Mouse (Mus musculus): ENCODE results near the gene Ermard. TPM values are rescaled to one million over a fixed set of nuclear protein-coding genes. Genes with fewer than 3 reads are reported as not detected.
A peak's percentile ranks its signal among the peaks of the same experiment; 100 is the strongest.

Gene Ermard
- polyA plus RNA-seq, 1 experiment from 2014 or later, result 91.4 TPM

DNA sequence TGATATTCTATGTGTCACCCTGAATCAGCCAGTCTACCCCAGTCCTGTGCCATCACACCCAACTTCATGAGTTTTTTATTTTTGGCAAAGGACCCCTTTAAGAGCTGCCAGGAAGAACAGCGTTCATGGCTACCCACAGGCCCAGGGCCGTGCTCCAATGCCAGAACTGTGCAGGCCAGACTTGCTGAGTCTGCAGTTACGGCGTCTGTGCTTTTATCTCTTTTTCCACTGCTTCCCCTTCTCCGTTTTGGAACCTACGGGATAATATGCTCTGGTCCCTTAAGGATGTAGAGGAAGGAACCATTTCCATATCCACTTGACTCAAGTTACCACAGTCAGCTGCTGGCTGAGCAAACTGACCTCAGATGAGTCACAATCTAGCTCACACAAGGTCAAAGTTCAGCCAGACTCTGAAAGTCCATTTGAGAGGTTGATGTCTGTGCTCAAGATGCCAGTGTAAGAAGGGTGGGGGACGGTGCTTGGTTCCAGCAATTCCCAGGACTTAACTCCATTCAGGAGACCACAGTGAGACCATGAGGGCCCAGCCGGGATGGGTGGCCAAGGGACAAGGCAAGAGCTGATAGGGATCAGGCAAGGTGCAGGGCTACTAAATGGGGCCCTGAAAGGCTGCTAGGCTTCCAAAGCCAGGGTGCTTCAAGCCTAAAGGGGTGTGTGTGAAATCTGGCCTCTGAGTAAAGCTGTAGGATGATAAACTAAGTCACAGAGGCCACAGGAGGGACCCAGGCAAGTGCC, 27.2 kb downstream of the Ermard start:
- H3K4me2 ChIP-seq (replicated peaks), result no peak overlapping the region
- peaks cover 8% of the 10 kb centered on the region for H3K4me1 ChIP-seq
- no peaks in the 10 kb centered on the region for H3K27me3 ChIP-seq
- ATAC-seq (ENCODE audit: low FRiP score, low read depth), result no peak
- no peak overlapping the region for H3K4me3 ChIP-seq
- WGBS, result 55% methylated on average over 8 of the region's 8 CpGs
- H3K9me3 ChIP-seq, result no peaks in the 10 kb centered on the region
- peaks cover 5% of the 10 kb centered on the region; the same call in 1 of the 2 replicates for H3K36me3 ChIP-seq
- H3K27ac ChIP-seq, result no peak overlapping the region
- H3K9ac ChIP-seq, result no peak overlapping the region

DNA sequence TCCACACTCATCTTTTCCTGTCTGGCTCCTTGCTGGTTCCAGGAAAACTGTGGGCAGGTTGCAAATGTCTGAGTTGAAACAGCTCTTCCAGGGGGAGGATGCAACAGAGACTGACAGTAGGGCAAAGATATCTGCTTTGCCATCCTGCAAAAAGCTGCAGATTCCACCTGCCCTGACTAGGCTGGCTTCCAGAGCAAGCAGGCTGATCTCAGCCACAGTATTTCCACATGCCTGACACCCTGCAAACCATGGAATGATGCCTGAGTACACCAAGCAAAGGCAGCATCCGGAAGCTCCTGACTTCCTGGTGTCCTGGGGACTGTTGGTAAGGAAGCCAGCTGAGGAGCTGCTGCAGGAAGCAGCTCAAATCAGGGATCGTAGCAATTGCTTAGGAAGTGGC, 28.1 kb downstream of the Ermard start:
- no peak for ATAC-seq (ENCODE audit: low FRiP score, low read depth)
- no peaks in the 10 kb centered on the region for H3K27me3 ChIP-seq
- WGBS, result 43% methylated on average over 2 of the region's 2 CpGs

DNA sequence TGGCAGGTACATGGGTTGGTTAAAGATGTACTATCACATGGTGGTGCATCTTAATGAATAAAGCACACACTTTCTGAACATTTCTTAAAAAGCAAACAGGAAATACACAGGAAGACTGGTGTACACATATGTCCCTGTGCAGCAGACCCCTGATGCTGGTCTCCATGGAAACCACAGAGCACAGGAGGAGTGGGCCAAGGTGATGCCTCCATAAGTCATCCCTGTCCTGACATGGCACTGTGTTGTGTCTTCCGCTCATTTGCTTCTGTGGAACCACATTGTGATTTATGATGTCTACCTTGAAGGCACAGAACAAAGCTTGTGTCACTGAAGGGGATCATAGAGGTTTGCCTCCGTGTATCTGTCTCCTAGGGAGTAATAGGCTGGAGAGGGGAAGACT, 31.2 kb downstream of the Ermard start:
- Histone ChIP-seq H3K9me3 (no peaks in the 10 kb centered on the region), H3K9ac (no peak overlapping the region), H3K4me3 (no peak overlapping the region), H3K36me3 (no peaks in the 10 kb centered on the region), H3K4me2 (replicated peaks) (no peak overlapping the region), H3K27ac (no peak overlapping the region), H3K27me3 (no peaks in the 10 kb centered on the region), H3K4me1 (no peaks in the 10 kb centered on the region)
- 77% methylated on average over 2 of the region's 2 CpGs for WGBS
- ATAC-seq (ENCODE audit: low FRiP score, low read depth), result no peak

More for the DNA sequence above, 28.1 kb downstream of the Ermard start:
- H3K4me2 ChIP-seq (replicated peaks), result no peak overlapping the region
- peaks cover 8% of the 10 kb centered on the region for H3K4me1 ChIP-seq
- H3K36me3 ChIP-seq, result no peaks in the 10 kb centered on the region
- no peak overlapping the region for H3K9ac ChIP-seq
- no peaks in the 10 kb centered on the region for H3K9me3 ChIP-seq
- no peak overlapping the region for H3K27ac ChIP-seq
- no peak overlapping the region for H3K4me3 ChIP-seq

DNA sequence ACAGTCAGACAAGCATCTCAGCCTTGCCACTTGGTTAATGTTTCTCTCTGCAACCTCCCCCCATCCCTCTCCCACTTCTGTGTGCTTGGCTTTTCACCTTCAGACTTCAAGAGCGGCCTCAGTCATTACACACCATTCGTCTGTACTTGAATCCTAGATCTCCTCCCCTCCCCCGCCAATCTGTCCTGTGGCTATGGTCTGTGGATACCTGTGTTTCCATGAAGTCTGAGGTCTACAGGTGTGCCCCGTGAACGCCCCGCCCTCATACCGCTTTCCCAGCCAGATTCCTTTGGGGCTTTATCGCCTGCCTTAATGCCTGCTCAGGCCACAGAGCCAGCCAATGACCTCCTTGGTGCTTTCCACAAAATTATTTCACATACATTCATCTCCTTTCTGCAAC, 34.0 kb downstream of the Ermard start:
- no peaks in the 10 kb centered on the region for H3K27me3 ChIP-seq
- WGBS, result 79% methylated on average over 8 of the region's 8 CpGs
- no peaks in the 10 kb centered on the region for H3K4me1 ChIP-seq
- H3K9me3 ChIP-seq, result no peaks in the 10 kb centered on the region
- no peak overlapping the region for H3K27ac ChIP-seq
- H3K9ac ChIP-seq, result no peak overlapping the region
- H3K4me3 ChIP-seq, result no peak overlapping the region
- H3K4me2 ChIP-seq (replicated peaks), result no peak overlapping the region
- ATAC-seq (ENCODE audit: low FRiP score, low read depth), result no peak
- H3K36me3 ChIP-seq, result no peaks in the 10 kb centered on the region

DNA sequence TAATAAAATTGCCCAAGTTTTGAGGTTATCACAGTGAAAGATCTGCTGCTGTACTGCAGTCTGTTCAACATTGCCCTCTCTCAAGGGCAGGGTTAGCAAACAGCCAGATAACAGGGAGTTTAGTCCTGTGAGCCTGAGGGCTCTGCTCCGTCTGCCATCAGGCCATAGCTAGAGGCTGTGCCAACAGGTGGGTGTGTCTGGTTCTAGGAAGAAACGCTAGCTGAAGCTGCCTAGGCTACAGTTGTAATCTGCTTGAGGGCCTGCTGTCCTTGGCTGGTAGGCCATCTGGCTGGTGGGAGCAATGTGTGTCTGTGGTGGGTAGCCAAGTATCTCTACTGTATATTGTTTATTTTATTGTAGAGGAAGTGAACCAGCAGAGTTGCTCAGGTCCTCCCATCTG, 36.5 kb downstream of the Ermard start:
- no peak for ATAC-seq (ENCODE audit: low FRiP score, low read depth)
- H3K9me3 ChIP-seq, result no peaks in the 10 kb centered on the region
- no peak overlapping the region for H3K9ac ChIP-seq
- H3K4me2 ChIP-seq (replicated peaks), result no peak overlapping the region
- no peaks in the 10 kb centered on the region for H3K36me3 ChIP-seq
- no peak overlapping the region for H3K4me3 ChIP-seq
- H3K27me3 ChIP-seq, result no peaks in the 10 kb centered on the region
- H3K27ac ChIP-seq, result no peak overlapping the region
- WGBS, result 48% methylated on average over 2 of the region's 2 CpGs
- H3K4me1 ChIP-seq, result no peaks in the 10 kb centered on the region

DNA sequence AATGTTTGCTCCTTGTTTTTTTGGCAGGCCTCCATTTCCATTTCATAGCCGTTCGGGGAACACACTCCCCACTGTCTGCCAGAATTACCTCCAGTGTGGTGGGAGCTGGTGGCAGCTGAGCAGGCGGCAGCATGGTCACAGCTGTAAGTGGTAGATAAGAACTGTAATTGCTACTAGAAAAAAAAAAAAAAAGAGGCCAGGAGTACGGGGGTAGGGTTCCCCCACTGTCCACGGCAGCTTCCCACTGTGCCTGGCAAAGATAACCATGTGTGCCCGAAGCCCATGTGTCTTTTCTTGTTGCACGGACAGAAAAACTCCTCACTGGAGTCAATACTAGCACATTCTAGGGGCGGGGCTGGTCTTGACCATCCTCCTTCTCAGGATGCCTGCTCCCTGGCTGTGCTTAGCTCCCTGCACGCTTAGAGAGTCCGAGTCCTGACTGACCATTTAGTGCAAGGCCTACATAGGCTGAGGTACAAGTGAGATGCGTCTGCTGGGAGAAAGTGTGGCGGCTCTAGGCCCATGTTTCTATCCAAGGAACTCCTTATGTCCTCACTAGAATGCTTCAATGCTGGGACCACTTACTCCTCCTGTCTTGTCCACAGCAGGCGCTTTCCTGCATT, 43.3 kb downstream of the Ermard start:
- WGBS, result 66% methylated on average over 13 of the region's 13 CpGs
- no peak overlapping the region for H3K4me3 ChIP-seq
- no peaks in the 10 kb centered on the region for H3K27me3 ChIP-seq
- no peaks in the 10 kb centered on the region for H3K36me3 ChIP-seq
- no peak overlapping the region for H3K27ac ChIP-seq
- ATAC-seq (ENCODE audit: low FRiP score, low read depth), result peak; percentile 49; the same call in 1 of the 2 replicates
- no peaks in the 10 kb centered on the region for H3K9me3 ChIP-seq
- H3K4me1 ChIP-seq, result peaks cover 11% of the 10 kb centered on the region
- no peak overlapping the region for H3K4me2 ChIP-seq (replicated peaks)
- H3K9ac ChIP-seq, result no peak overlapping the region

DNA sequence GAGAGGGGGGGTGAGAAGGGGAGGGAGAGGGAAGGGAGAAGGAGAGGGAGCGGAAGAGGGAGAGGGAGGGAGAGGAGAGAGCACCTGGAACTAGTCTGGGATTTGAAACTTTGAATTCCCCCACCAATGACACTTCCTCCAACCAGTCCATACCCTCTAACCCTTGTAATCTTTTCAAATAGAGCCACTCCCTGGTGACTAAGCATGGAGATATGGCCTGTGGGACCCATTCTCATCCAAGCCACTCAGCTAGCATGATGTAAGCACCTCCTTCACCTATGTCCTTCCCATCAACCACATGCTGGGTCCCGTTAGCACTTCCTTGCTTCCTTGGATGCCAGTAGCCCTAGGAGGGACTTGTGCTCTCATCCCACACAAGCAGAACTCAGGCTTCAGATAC, 44.0 kb downstream of the Ermard start:
- ATAC-seq (ENCODE audit: low FRiP score, low read depth), result no peak
- Histone ChIP-seq H3K27me3 (no peaks in the 10 kb centered on the region), H3K4me2 (replicated peaks) (no peak overlapping the region), H3K4me1 (peaks cover 11% of the 10 kb centered on the region), H3K4me3 (no peak overlapping the region), H3K36me3 (no peaks in the 10 kb centered on the region), H3K27ac (no peak overlapping the region), H3K9me3 (no peaks in the 10 kb centered on the region), H3K9ac (no peak overlapping the region)
- WGBS, result 69% methylated on average over 2 of the region's 2 CpGs

DNA sequence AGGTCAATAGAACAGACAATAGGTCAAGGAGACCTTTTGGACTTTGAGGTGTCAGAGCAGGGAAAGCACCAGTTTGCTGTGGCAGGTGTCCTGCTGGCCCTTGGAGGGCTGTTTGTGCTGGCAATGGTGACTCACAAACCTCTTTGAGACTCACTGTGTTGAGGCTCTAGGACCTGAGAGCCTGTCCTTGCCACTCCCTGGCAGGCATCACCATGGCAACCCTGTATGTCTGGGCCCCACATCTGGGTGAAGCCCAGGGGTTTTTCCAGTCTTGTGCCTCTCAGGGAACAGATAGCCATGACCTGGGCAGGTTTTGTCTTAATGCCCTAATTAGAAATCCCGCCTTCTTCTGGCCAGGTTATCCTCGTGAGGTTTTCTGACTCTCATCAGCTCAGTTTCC, 47.2 kb downstream of the Ermard start:
- Histone ChIP-seq H3K9ac (no peak overlapping the region), H3K27me3 (no peaks in the 10 kb centered on the region), H3K9me3 (no peaks in the 10 kb centered on the region), H3K36me3 (no peaks in the 10 kb centered on the region), H3K4me2 (replicated peaks) (no peak overlapping the region), H3K4me1 (peaks cover 11% of the 10 kb centered on the region), H3K4me3 (no peak overlapping the region), H3K27ac (no peak overlapping the region)
- ATAC-seq (ENCODE audit: low FRiP score, low read depth), result no peak
- 33% methylated on average over 2 of the region's 2 CpGs for WGBS

DNA sequence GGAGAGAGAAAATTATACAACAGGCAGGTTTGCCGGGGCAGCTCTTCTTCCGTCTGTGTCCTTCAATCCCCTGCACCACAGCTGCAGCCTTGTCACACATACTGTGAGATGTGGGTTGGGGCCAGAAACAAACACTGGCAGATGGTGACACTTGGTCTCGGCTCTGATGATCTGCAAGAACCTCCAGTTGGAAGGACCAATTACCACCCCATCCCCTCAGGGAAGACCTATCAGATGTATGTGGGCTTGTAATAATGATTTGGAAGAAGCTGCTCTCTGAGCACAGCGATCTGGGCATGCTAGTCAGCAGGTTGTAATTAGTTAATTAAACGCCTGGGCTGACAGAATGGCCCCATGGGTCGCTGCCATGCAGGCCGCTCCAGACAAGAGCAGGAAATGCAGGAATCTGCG, 47.6 kb downstream of the Ermard start:
- Histone ChIP-seq H3K36me3 (no peaks in the 10 kb centered on the region), H3K9me3 (no peaks in the 10 kb centered on the region), H3K27me3 (no peaks in the 10 kb centered on the region), H3K4me3 (no peak overlapping the region), H3K9ac (0 out of 2 replicates have a peak overlapping the region, but pooled peaks have one; percentile 10), H3K4me1 (peaks cover 15% of the 10 kb centered on the region), H3K27ac (no peak overlapping the region), H3K4me2 (replicated peaks) (no peak overlapping the region)
- no peak for ATAC-seq (ENCODE audit: low FRiP score, low read depth)
- 10% methylated on average over 8 of the region's 8 CpGs for WGBS

DNA sequence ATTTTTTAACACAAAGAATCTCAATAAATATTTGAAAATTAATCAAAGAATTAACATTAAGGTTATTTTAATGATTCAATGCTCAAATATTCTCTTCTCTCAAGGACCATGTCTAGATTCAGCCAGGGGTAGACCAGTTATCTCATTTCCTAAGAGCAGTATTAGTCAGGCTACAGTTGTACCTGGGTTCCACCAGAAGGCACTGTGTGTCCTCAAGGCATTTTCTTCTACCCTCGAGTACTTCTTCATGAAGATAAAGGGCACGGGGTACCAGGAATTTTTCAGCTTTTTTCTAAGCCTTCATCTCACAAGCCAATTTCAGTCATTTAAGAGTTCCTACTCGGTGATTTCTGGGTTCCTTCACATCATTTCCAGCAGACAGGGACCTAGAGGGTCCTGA, 50.7 kb downstream of the Ermard start:
- no peak overlapping the region for H3K9ac ChIP-seq
- H3K4me1 ChIP-seq, result peaks cover 20% of the 10 kb centered on the region
- no peaks in the 10 kb centered on the region for H3K36me3 ChIP-seq
- no peaks in the 10 kb centered on the region for H3K27me3 ChIP-seq
- no peak overlapping the region for H3K4me2 ChIP-seq (replicated peaks)
- no peaks in the 10 kb centered on the region for H3K9me3 ChIP-seq
- no peak for ATAC-seq (ENCODE audit: low FRiP score, low read depth)
- WGBS, result 75% methylated on average over 3 of the region's 3 CpGs
- H3K27ac ChIP-seq, result no peak overlapping the region
- H3K4me3 ChIP-seq, result no peak overlapping the region

DNA sequence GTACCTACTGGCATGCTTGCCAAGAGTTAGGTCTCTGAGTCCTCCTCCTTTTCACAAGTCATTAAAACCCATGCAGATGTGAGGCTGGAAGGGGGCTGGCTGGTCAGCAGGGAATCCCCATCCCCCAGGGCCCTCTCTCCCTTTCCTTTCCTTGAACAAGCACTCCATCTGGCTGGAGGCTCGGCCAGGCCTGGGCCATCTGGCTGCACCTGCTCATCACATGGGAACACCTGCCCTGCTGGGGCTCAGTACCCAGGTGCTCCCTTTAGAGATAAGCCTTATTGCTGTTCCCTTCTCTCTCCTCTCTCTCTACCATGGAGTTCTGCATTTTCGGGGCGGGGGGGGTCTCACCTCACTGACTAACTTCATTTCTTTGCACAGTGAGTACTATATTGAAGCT, 52.5 kb downstream of the Ermard start:
- no peak overlapping the region for H3K9ac ChIP-seq
- H3K4me2 ChIP-seq (replicated peaks), result no peak overlapping the region
- no peak overlapping the region for H3K27ac ChIP-seq
- no peaks in the 10 kb centered on the region for H3K9me3 ChIP-seq
- no peak for ATAC-seq (ENCODE audit: low FRiP score, low read depth)
- no peaks in the 10 kb centered on the region for H3K27me3 ChIP-seq
- WGBS, result 21% methylated on average over 3 of the region's 3 CpGs
- H3K4me3 ChIP-seq, result no peak overlapping the region
- peaks cover 14% of the 10 kb centered on the region for H3K4me1 ChIP-seq
- H3K36me3 ChIP-seq, result no peaks in the 10 kb centered on the region

DNA sequence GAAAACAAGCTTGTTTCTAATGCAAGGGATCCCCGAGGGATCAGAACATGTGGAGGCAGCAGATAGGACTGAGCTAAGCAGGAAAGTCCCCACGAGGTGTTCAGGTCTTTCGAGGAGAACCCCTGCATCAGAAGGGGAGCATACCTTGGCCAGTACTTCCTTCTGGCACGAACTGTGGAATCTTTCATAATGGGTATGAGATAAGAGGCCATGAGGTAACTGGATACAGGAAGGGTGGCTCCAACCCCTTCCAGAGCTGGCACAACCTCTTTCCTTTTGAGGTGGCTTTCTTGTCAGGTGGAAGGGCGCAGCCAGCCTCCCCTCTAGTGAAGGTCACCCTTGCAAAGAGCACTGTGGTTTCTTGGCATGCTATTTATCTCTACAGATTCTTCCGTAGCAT, 55.8 kb downstream of the Ermard start:
- ATAC-seq (ENCODE audit: low FRiP score, low read depth), result no peak
- Histone ChIP-seq H3K9ac (no peak overlapping the region), H3K9me3 (no peaks in the 10 kb centered on the region; the same call in 1 of the 2 replicates), H3K27ac (no peak overlapping the region), H3K36me3 (no peaks in the 10 kb centered on the region), H3K4me3 (no peak overlapping the region), H3K27me3 (no peaks in the 10 kb centered on the region), H3K4me1 (peaks cover 9% of the 10 kb centered on the region; the same call in 1 of the 2 replicates), H3K4me2 (replicated peaks) (no peak overlapping the region)
- 80% methylated on average over 6 of the region's 6 CpGs for WGBS
